Mouse (Mus musculus) heart, postnatal 0 days (tissue): ENCODE results near the gene Map2k6.

ENCODE experiments used
- CTCF ChIP-seq: IDR thresholded peaks from 2 replicates; pipeline ENCODE4 v1.5.1; 2016; ENCODE audit warnings: antibody characterized with exemption, control low read depth, low read depth
- EP300 ChIP-seq: IDR thresholded peaks from 2 replicates; pipeline ENCODE4 v1.6.1; 2016; ENCODE audit warnings: antibody characterized with exemption, low read depth

- TF ChIP-seq CTCF (peak; percentile 85), EP300 (no peak)
These were observed 173.6 kb downstream of the Map2k6 start for GRCm38 (mm10) chr11:110572548-110572947.
